Mouse (Mus musculus): ENCODE measurements around the gene Tma7. TPM values are rescaled to one million over a fixed set of nuclear protein-coding genes. Genes with fewer than 3 reads are reported as not detected.
A peak's percentile ranks its signal among the peaks of the same experiment; 100 is the strongest.

Tma7 gene
- polyA plus RNA-seq, 1 experiment from 2014 or later = 633 TPM

DNA sequence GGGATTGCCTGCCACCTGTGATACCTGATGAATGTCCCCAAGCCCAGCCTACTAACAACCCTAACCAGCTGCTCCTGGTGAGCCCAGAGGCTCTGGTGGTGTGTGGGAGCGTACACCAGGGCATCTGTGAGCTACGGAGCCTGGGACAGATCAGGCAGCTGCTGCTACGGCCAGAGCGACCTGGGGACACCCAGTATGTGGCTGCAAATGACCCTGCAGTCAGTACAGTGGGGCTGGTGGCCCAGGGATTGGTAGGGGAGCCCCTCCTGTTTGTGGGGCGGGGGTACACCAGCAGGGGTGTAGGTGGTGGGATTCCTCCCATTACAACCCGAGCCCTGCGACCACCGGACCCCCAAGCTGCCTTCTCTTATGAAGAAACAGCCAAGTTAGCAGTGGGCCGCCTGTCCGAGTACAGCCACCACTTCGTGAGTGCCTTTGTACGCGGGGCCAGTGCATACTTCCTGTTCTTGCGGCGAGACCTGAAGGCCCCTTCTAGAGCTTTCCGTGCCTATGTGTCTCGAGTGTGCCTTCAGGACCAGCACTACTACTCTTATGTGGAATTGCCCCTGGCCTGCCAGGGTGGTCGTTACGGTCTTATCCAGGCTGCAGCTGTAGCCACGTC lies 18.0 kb upstream of the Tma7 start:
- ATAC-seq (ENCODE audit: insufficient number of reproducible peaks, insufficient read depth, low FRiP score, low read depth) = no peak
- no peak overlapping the region for H3K27ac ChIP-seq (ENCODE audit: low read length)
- peaks cover 40% of the 10 kb centered on the region for H3K36me3 ChIP-seq (ENCODE audit: control insufficient read depth, insufficient read depth, low read length)
- H3K9ac ChIP-seq (replicated peaks; ENCODE audit: low read depth, low read length) = no peak overlapping the region
- no peak overlapping the region for H3K4me2 ChIP-seq (replicated peaks; ENCODE audit: low read depth, low read length)
- H3K9me3 ChIP-seq (ENCODE audit: control insufficient read depth, low read depth, low read length) = no peaks in the 10 kb centered on the region
- H3K4me3 ChIP-seq (ENCODE audit: low read depth, low read length) = no peak overlapping the region
- H3K27me3 ChIP-seq (ENCODE audit: control insufficient read depth, insufficient read depth, low read length) = no peaks in the 10 kb centered on the region
- WGBS = 91% methylated on average over 20 of the region's 20 CpGs
- H3K4me1 ChIP-seq (ENCODE audit: control insufficient read depth, insufficient read depth, low read length) = peaks cover 44% of the 10 kb centered on the region

DNA sequence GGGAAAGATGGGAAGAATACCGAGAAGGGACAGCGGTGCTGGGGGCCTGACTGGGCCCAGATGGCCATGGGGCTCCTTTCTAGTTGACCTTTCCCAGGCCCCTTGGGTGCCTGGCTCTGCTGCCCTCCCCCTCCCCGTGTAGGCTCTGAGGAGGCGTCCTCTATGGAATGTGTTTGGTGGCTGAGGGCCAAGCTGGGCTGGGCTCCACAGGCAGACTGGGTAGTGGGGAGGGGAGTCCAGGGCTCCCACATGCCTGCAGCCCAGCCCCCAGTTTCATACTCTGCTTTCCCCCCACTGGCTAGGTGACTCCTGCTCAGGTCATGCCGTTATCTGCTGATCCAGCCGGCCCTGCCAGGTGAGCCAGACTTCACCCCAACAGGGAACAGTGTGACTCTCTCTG lies 16.6 kb upstream of the Tma7 start:
- no peaks in the 10 kb centered on the region for H3K9me3 ChIP-seq (ENCODE audit: control insufficient read depth, low read depth, low read length)
- WGBS = 26% methylated on average over 6 of the region's 6 CpGs
- peak; percentile 33; the same call in 1 of the 2 replicates for ATAC-seq (ENCODE audit: insufficient number of reproducible peaks, insufficient read depth, low FRiP score, low read depth)
- no peaks in the 10 kb centered on the region for H3K27me3 ChIP-seq (ENCODE audit: control insufficient read depth, insufficient read depth, low read length)
- H3K27ac ChIP-seq (ENCODE audit: low read length) = peak overlapping the region; percentile 100
- peaks cover 29% of the 10 kb centered on the region for H3K36me3 ChIP-seq (ENCODE audit: control insufficient read depth, insufficient read depth, low read length)
- H3K9ac ChIP-seq (replicated peaks; ENCODE audit: low read depth, low read length) = no peak overlapping the region; the same call in 1 of the 2 replicates
- H3K4me2 ChIP-seq (replicated peaks; ENCODE audit: low read depth, low read length) = peak overlapping the region; percentile 81
- peaks cover 40% of the 10 kb centered on the region for H3K4me1 ChIP-seq (ENCODE audit: control insufficient read depth, insufficient read depth, low read length)
- H3K4me3 ChIP-seq (ENCODE audit: low read depth, low read length) = no peak overlapping the region

DNA sequence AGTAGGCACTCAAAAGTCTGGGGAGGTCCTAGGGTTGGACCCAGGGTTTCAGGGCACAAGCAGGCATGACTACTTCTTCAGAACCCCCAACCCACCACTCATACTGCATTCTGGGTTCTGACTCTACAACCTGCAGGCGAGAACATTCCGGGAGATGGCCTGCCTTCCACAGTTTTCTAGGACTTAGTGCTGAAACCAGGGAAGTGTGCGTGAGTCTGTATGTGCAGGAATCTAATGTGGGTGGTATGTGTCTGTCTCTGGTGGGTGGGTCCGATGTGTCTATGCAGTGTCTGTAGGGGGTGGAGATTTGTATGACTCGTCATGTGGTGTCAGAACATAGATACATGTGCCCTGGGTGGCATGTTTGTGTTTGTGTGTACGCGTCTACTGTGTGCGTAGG lies 16.0 kb upstream of the Tma7 start:
- Histone ChIP-seq H3K4me3 (ENCODE audit: low read depth, low read length) (0 out of 2 replicates have a peak overlapping the region, but pooled peaks have one; percentile 6), H3K9ac (replicated peaks; ENCODE audit: low read depth, low read length) (no peak overlapping the region), H3K9me3 (ENCODE audit: control insufficient read depth, low read depth, low read length) (no peaks in the 10 kb centered on the region), H3K4me2 (replicated peaks; ENCODE audit: low read depth, low read length) (peak overlapping the region; percentile 81), H3K27me3 (ENCODE audit: control insufficient read depth, insufficient read depth, low read length) (no peaks in the 10 kb centered on the region), H3K27ac (ENCODE audit: low read length) (peak overlapping the region; percentile 100; the same call in 1 of the 2 replicates), H3K4me1 (ENCODE audit: control insufficient read depth, insufficient read depth, low read length) (peaks cover 40% of the 10 kb centered on the region), H3K36me3 (ENCODE audit: control insufficient read depth, insufficient read depth, low read length) (peaks cover 26% of the 10 kb centered on the region; the same call in 1 of the 2 replicates)
- no peak for ATAC-seq (ENCODE audit: insufficient number of reproducible peaks, insufficient read depth, low FRiP score, low read depth)
- WGBS = 75% methylated on average over 8 of the region's 8 CpGs

- Histone ChIP-seq H3K4me3 (ENCODE audit: low read depth, low read length) (no peak overlapping the region), H3K4me1 (ENCODE audit: control insufficient read depth, insufficient read depth, low read length) (peaks cover 40% of the 10 kb centered on the region), H3K9ac (replicated peaks; ENCODE audit: low read depth, low read length) (no peak overlapping the region), H3K9me3 (ENCODE audit: control insufficient read depth, low read depth, low read length) (no peaks in the 10 kb centered on the region), H3K36me3 (ENCODE audit: control insufficient read depth, insufficient read depth, low read length) (peaks cover 21% of the 10 kb centered on the region; the same call in 1 of the 2 replicates), H3K27me3 (ENCODE audit: control insufficient read depth, insufficient read depth, low read length) (no peaks in the 10 kb centered on the region), H3K27ac (ENCODE audit: low read length) (peak overlapping the region; percentile 100; the same call in 1 of the 2 replicates), H3K4me2 (replicated peaks; ENCODE audit: low read depth, low read length) (peak overlapping the region; percentile 81)
- 59% methylated on average over 5 of the region's 5 CpGs for WGBS
- ATAC-seq (ENCODE audit: insufficient number of reproducible peaks, insufficient read depth, low FRiP score, low read depth) = no peak
Observed at GRCm38 (mm10) chr9:109097831-109098230, 15.4 kb upstream of the Tma7 start.

GRCm38 (mm10) chr9:109097291-109097690 lies 14.9 kb upstream of the Tma7 start:
- Histone ChIP-seq H3K36me3 (ENCODE audit: control insufficient read depth, insufficient read depth, low read length) (peaks cover 16% of the 10 kb centered on the region; the same call in 1 of the 2 replicates), H3K4me2 (replicated peaks; ENCODE audit: low read depth, low read length) (peak overlapping the region; percentile 81), H3K27me3 (ENCODE audit: control insufficient read depth, insufficient read depth, low read length) (no peaks in the 10 kb centered on the region), H3K9me3 (ENCODE audit: control insufficient read depth, low read depth, low read length) (no peaks in the 10 kb centered on the region), H3K4me3 (ENCODE audit: low read depth, low read length) (peak overlapping the region; percentile 79), H3K9ac (replicated peaks; ENCODE audit: low read depth, low read length) (peak overlapping the region; percentile 11; the same call in 1 of the 2 replicates), H3K27ac (ENCODE audit: low read length) (peak overlapping the region; percentile 100), H3K4me1 (ENCODE audit: control insufficient read depth, insufficient read depth, low read length) (peaks cover 40% of the 10 kb centered on the region)
- WGBS = 29% methylated on average over 6 of the region's 6 CpGs
- ATAC-seq (ENCODE audit: insufficient number of reproducible peaks, insufficient read depth, low FRiP score, low read depth) = no peak

DNA sequence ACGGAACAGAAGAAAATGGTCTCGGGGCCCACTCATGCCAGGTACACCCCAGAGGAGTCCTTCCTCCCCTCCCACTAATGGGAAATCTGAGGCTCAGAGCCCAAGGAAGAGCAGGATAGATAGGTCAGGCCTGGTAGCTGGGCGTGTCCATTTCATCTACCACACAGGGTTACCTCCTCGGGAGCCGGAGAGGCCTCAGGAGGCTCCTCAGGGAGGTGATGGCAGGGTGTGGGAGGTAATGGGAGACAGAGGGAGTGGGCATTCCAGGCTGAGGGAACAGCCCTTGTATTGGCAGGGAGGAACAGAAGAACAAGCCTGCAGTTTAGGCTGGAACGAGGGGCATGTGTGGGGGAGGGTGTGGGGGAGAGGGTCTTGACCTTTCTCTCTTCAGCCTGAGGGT lies 14.5 kb upstream of the Tma7 start:
- Histone ChIP-seq H3K4me3 (ENCODE audit: low read depth, low read length) (peak overlapping the region; percentile 79), H3K36me3 (ENCODE audit: control insufficient read depth, insufficient read depth, low read length) (peaks cover 14% of the 10 kb centered on the region), H3K9me3 (ENCODE audit: control insufficient read depth, low read depth, low read length) (no peaks in the 10 kb centered on the region), H3K9ac (replicated peaks; ENCODE audit: low read depth, low read length) (peak overlapping the region; percentile 11; the same call in 1 of the 2 replicates), H3K4me2 (replicated peaks; ENCODE audit: low read depth, low read length) (peak overlapping the region; percentile 81), H3K4me1 (ENCODE audit: control insufficient read depth, insufficient read depth, low read length) (peaks cover 40% of the 10 kb centered on the region), H3K27ac (ENCODE audit: low read length) (peak overlapping the region; percentile 100), H3K27me3 (ENCODE audit: control insufficient read depth, insufficient read depth, low read length) (no peaks in the 10 kb centered on the region)
- 15% methylated on average over 6 of the region's 6 CpGs for WGBS
- ATAC-seq (ENCODE audit: insufficient number of reproducible peaks, insufficient read depth, low FRiP score, low read depth) = no peak

- peak overlapping the region; percentile 100 for H3K27ac ChIP-seq (ENCODE audit: low read length)
- peaks cover 40% of the 10 kb centered on the region for H3K4me1 ChIP-seq (ENCODE audit: control insufficient read depth, insufficient read depth, low read length)
- H3K4me2 ChIP-seq (replicated peaks; ENCODE audit: low read depth, low read length) = peak overlapping the region; percentile 81
- H3K36me3 ChIP-seq (ENCODE audit: control insufficient read depth, insufficient read depth, low read length) = peaks cover 15% of the 10 kb centered on the region
- WGBS = 13% methylated on average over 9 of the region's 9 CpGs
- ATAC-seq (ENCODE audit: insufficient number of reproducible peaks, insufficient read depth, low FRiP score, low read depth) = no peak
- no peaks in the 10 kb centered on the region for H3K27me3 ChIP-seq (ENCODE audit: control insufficient read depth, insufficient read depth, low read length)
- H3K9me3 ChIP-seq (ENCODE audit: control insufficient read depth, low read depth, low read length) = no peaks in the 10 kb centered on the region
- peak overlapping the region; percentile 92 for H3K9ac ChIP-seq (replicated peaks; ENCODE audit: low read depth, low read length)
- peak overlapping the region; percentile 79 for H3K4me3 ChIP-seq (ENCODE audit: low read depth, low read length)
Observed at GRCm38 (mm10) chr9:109096251-109096661, 13.9 kb upstream of the Tma7 start.

- peaks cover 40% of the 10 kb centered on the region for H3K4me1 ChIP-seq (ENCODE audit: control insufficient read depth, insufficient read depth, low read length)
- peak; percentile 54 for ATAC-seq (ENCODE audit: insufficient number of reproducible peaks, insufficient read depth, low FRiP score, low read depth)
- H3K27ac ChIP-seq (ENCODE audit: low read length) = peak within 1 kb of the TSS; percentile 100
- under 1% methylated on average over 83 of the region's 102 CpGs for WGBS
- H3K4me2 ChIP-seq (replicated peaks; ENCODE audit: low read depth, low read length) = peak within 1 kb of the TSS; percentile 81
- H3K9me3 ChIP-seq (ENCODE audit: control insufficient read depth, low read depth, low read length) = no peaks in the 10 kb centered on the region
- H3K4me3 ChIP-seq (ENCODE audit: low read depth, low read length) = peak within 1 kb of the TSS; percentile 79
- H3K27me3 ChIP-seq (ENCODE audit: control insufficient read depth, insufficient read depth, low read length) = no peaks in the 10 kb centered on the region
- peak within 1 kb of the TSS; percentile 92 for H3K9ac ChIP-seq (replicated peaks; ENCODE audit: low read depth, low read length)
- peaks cover 15% of the 10 kb centered on the region for H3K36me3 ChIP-seq (ENCODE audit: control insufficient read depth, insufficient read depth, low read length)
Observed at GRCm38 (mm10) chr9:109095137-109095982, 13.0 kb upstream of the Tma7 start, which contains the start of gene Plxnb1. TSS of gene Plxnb1 (plus strand) at chr9:109095389.
